Mouse (Mus musculus) testis, postnatal 10 days (tissue): ENCODE measurements around the gene Tmbim4.

Source experiments
- DNase-seq: peaks from one replicate; pipeline ENCODE4 v3.0.0; 2021; ENCODE audit warnings: low spot score

The Tmbim4 gene

GRCm38 (mm10) chr10:120201131-120201921 lies at the start of gene Tmbim4:
TSS of gene Tmbim4 (plus strand) at chr10:120201590.
- peak; percentile 74 for DNase-seq

- no peak for DNase-seq
These were observed 49.7 kb upstream of the Tmbim4 start for GRCm38 (mm10) chr10:120151672-120152071.

DNA sequence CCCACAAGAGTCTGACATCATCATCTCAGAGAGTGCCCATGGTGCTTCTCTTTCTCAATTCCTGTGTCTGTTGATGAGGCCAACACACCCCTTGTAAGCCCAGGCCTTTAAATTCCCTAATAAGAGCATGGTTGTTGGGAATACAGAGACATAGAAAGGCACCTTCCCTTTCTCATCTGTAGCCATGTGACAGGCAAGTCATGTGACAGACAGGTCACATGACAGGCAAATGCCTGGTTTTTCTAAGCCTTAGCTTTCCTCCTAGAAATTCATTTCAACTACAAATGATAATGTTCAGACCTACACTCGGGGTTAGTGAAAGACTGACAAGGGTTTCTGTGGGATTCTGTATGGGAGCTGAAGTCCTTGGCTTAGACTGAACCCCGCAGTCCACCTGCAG lies 47.5 kb upstream of the Tmbim4 start:
- no peak for DNase-seq

DNA sequence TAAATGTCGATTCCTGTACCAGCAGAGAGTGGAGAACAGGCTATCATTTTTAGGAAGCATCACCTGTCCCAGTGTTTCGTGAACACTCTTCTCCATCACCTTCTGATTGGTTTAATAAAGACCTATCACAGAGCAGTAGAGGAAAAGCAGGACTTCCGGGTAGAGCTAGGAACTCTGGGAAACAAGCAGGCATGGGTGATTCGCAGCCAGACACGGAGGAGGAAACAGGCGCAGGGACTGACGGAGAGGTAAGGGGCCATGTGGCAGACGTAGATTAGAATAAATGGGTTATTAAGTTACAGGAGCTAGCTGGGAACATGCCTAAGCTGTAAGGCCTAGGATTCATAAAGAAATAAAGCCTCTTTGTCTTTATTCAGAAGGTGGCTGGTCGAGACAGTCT lies 40.9 kb upstream of the Tmbim4 start:
- DNase-seq = no peak

DNA sequence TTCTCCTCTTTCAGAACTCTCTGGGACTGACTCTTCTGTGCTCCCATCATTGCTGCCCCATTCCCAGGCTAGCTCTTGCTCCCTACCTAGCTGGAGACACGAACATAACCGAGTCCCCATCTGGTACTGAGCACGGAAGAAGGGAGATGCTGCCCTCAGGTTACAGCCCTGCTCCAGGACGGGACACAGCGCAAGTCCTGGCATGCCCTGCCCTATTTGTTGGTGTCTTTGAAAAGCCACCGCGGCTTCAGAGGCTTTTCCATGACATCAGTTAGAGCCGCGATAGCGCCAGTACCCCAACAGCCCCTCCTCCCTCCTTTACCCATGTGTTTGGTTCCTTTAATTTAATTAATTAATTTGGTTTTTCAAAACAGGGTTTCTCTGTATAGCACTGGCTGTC lies 38.5 kb upstream of the Tmbim4 start:
- DNase-seq = no peak

DNA sequence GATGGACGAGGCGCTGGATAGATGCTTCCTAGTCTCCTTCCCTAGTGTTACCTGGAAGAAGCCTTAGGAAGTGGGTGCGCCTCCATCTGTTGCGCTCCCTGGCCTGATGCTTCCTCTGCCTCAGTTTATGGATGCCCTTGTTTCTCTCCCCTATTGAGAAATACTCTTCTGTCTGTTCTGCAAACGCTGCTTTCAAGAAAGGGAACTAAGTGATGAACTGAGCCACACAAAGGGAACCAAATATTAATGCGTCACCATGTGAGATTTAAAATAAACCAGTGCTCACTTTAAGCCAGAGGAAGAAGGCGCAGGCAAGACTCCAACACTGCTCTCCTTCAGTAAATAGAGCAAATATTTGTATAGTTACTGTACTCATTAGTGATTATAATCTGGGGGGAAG lies 37.9 kb upstream of the Tmbim4 start:
- no peak for DNase-seq

DNA sequence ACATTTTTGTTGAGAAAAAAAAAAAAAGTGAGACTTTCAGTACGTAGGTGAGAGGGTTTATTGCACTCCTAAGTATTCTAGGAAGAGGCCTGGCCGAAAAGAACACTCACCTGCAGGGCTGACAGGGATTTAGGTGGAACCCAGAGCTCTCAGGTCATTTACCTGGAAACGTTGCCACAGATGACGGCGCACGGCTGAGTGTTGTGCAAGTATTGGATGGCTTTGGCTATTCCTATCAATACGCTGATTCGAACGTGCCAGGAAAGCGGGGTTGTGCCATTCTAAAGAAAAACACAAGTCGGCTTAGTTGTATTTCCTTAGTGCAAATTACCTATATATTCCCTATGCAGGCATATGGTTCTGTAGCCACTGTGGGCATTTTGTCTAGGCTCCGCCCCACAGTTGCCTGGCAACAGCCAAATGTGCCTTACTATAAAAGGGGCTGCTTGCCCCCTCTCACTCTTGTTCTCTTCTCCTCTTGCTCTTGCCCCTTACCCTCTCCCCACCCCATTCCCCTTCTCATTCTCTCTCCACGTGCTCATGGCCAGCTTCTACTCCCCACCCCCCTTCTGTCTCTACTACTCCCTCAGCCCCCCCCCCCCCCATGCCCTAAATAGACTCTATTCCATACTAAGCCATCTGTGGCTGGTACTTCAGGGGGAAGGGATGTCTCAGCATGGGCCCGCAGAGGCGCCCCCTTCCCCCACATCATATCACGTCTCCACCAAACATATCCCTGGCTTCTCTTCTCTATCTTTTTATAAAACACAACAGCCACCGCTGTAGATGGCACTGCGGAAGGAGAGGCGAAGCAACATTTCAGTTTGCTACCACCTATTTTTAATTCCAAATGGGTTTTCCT lies 36.2 kb upstream of the Tmbim4 start:
- no peak for DNase-seq

DNA sequence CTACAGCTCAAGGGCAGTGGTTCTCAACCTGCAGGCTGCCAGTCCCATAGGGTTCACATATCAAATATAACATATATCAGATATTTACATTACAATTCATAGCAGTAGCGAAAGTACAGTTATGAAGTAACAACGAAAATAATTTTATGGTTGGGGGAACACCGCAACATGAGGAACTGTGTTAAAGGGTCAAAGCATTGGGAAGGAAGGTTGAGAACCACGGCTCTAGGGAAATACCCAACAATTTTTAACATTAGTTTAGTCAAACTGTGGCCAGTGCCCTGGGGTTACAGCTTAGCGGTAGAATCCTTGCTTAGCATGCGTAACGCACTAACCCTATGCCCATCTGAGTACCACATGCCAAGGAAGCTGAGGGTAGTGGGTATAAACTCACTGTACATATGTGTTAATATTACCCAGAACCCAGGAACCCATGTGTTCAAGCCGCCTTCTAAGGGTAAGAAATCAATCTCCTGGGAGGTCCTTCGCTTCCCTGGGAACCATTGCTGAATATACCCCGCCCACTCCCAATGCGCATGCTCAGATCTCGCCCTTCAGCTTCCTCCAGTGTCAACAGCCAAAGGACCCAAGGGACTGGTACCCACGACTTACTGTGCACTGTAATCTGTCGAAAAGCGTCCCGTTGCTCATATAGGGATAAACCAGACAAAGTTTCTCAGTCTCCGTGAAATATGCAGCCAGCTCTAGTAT lies 35.4 kb upstream of the Tmbim4 start:
- no peak for DNase-seq

- DNase-seq = no peak
These were observed 33.3 kb upstream of the Tmbim4 start for GRCm38 (mm10) chr10:120168070-120168469.

DNA sequence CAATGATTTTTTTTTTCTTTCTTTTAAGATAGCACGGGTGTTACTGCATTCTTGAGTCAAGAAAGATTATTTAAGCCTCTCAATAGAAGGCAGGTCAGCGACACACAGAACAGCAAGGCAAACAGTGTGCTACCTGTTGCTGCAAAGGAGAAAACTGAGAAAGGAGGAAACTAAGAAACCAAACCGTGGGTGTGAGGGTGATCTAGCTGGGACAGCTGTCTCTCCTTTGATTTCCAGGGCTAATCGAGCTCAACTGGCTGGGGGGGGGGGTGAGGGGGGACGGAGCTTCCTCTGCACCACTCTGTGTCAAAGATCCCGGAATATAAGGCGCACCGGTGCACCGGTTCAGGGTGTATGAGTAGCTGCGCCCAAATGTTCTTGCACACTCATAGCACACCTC lies 32.3 kb upstream of the Tmbim4 start:
- DNase-seq = no peak

- DNase-seq = no peak
These were observed 31.5 kb upstream of the Tmbim4 start for GRCm38 (mm10) chr10:120169841-120170240.

- no peak for DNase-seq
These were observed 31.1 kb upstream of the Tmbim4 start for GRCm38 (mm10) chr10:120170277-120170676.

DNA sequence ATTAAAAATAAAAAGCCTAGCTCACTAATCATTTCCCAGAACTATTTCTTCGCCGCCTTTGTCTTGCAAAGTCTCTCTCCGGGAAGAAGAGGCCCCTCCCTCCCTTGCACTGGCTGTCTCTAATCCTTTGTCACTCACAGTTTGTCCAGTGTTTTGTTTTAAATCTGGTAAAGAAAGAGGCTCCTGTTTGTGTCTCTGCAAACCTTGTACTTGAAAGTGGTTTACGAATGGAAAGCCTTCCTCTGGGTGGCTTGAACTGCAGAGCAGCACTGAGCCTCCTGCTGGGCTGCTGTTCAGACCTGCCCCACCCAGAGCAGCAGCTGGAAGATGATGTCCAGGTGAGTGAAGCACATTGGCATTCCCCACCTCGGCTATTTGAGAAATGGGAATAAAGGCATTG lies 30.1 kb upstream of the Tmbim4 start:
- no peak for DNase-seq

DNA sequence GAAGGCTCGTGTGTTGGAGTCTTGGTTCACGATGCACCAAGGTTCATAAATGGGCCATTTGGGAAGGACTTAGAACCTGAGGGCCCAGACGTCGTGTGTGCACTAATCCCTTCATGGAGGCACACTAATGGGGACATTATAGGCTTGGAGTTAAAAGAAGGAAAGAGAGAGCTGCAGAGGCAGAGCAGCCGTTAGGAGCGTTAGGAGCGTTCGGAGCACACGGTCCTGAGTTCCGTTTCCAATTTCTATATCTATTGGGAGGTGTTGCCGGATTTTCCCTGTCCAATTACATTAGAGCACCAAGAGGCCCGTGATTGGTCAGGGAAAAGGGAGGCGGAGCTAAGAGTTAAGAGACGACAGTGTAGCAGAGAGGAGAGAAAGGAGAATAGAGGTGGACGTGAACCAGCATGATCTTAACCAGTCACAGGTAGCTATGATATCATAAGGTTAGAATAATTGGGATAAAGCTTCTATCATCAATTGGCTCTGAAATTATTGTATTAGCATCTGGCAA lies 27.1 kb upstream of the Tmbim4 start:
- DNase-seq = no peak

- no peak for DNase-seq
These were observed 18.5 kb upstream of the Tmbim4 start for GRCm38 (mm10) chr10:120182887-120183286.

DNA sequence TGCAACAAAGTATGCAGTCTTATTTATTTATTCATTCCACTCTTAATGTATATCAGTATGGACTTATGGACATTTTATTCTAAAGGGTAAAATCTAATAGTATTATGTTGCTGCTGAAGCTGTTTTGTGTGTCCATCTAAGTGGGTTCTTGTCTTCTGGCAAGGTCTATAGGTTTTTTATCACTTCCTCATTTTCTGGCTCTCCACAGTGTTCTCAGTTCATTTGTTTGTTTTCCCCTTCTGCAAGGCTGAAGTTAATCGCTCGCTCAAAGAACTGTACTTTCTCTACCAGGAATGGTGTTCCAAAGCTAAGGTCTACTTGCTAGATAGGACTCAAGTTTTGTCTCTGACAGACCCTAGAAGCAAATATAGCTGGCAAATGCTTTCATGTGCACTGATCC lies 18.0 kb upstream of the Tmbim4 start:
- DNase-seq = no peak

DNA sequence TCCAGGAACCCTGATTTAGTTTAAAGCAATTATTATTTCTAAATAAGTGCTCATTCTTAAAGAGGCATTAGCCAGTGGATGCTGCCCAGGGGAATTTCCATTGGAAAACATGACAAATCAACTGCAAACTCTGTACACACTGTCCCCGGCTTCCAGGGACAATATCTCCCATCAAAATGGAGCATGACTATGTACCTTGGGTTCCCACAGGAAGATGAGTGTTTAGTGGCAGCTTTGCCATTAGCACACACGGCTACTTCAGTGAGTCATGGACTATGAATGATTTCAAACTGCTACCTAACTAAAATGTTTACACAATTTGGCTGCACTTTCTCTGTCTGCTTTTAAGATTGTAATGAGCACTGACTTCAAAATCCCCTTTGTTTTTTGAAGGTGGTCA lies 12.9 kb upstream of the Tmbim4 start:
- no peak for DNase-seq

GRCm38 (mm10) chr10:120189276-120189675 lies 12.1 kb upstream of the Tmbim4 start:
- DNase-seq = no peak

DNA sequence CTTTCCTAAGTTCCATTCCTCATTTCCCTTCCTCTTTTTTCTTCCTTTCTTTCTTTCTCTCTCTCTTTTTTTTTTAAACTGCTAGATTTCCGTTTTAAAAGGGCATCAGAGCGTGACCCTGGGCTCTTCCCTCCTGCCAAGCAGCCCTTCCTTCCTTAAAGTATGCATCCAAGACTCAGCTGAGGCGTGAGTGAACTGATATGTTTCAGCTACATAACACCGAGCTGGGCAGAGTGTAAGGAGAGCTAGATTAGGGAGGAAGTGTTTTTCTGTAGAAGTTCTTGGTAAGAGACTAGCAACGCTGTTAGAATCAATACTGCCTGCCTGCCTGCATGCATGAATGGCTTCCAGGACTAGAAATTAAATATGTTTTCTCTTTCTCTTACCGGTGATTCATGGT lies 11.6 kb upstream of the Tmbim4 start:
- DNase-seq = no peak

- no peak for DNase-seq
These were observed 10.2 kb upstream of the Tmbim4 start for GRCm38 (mm10) chr10:120191165-120191564.

DNA sequence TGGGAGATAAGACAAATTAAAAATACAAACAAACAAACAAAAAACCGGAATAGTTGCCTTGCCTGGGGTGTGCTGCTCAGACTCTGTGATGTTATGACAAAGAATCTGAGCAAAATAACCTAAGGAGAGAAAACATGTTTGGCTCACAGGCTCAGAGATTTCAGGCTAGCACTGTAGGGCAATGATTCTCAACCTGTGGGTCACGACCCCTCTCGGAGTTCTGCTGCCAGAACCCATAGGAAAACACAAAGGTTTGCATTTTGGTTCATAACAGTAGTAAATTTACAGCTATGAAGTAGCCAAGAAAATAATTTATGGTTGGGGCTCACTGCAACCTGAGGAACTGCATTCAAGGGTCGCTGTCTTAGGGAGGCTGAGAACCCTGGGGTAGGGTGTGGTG lies 9.1 kb upstream of the Tmbim4 start:
- no peak for DNase-seq

DNA sequence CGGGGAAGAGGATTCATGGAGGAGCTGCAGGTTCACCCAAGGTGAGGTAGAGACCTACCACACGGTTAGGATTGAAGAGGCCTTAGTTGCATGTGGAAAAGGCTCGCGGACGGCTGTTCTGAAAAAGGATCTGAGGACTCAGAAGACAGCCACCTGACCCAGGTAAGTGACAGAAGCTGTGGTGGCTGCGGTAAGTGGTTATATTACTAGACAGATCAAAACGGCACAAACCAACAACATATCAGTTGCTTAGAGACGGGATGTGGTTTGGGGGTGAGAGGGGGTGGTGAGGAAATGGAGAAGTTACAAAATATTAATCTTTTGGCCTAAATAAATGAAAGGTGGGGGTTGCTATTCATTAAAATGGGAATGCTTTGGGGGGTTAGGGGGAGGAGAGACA lies 8.1 kb upstream of the Tmbim4 start:
- no peak for DNase-seq
